Mouse (Mus musculus): ENCODE measurements around the gene Ephb1.

Ephb1 gene

DNA sequence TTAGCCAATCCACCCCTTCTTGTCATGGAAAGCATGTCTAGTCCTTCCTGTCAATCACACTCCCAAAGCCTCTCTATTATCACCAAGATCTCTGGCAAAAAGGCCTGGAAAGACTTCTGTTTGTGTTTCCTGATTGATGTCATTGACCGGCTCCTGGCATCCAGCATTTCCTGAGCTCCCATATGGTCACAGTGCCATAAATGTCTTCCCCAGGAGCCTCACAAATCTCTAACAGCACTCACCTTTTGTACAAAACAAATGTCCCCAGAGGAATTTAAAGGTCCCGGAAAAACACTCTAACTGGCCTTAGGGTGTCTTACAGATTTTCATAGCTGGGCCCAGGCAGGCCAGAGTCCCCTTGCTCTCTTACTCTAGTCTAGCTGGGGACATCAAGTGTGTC, 112.9 kb downstream of the Ephb1 start:
- no peak for DNase-seq

DNA sequence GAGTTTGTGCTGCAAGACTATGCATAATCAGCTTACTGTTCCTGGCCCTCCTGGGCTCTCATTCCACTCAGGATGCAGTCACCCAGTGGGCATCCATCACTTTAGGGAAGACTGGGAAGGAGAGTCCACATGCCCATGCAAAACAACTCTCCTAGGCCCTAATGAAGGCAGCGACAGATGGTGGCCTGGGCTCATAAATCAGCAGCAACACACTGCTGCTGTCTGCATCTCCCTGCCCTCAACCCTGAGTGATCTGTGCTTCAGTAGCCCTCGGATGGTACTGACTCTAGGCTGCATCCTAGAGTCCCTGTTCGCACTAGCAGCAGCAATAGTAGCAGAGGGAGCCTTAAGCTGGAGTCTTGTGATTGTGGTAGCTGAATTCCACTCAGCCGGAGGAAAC, 114.3 kb downstream of the Ephb1 start:
- no peak for DNase-seq

DNA sequence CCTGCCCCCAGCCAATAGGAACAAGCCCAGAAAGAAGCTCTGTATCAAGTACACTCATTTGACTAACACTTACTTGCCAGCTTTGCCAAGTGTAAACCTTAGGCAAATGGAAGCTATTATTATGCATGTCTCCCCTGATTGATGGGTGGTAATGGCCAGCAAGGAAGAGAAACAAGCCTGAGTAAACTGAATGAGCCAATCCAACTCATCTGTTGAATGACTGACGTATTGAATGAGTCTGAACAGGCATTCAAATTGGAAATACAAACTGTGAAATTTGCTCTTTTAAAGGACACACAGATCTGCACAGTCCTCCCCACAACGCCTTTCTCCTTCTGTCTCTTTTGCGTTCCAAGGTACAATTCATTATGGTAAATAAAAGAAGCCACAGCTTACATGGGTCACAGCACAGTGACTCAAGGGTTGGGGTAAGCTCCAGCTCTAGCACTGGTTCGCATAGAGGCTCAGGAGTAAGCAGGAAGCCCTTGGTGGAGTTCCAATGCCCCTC, 119.0 kb downstream of the Ephb1 start:
- DNase-seq = no peak

DNA sequence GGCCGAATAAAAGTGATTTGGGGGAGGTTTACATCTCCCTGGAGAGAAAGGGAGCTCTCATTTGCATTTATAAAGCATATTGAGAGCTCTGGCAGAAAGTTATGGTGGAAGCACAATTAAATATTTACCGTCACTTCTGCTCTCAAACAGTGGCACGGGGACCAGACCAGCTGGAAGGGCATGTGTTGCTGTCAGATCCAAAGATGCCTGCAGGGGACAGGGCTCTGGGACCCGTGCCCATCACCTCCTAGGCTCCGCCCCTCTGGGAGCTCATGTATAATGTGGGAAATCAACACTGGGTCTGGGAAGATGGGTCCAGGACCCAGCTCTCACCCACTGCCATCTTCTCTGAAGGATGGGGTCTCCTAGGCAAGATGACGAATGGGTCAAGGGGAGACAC, 123.2 kb downstream of the Ephb1 start:
- peak; percentile 31 for DNase-seq

DNA sequence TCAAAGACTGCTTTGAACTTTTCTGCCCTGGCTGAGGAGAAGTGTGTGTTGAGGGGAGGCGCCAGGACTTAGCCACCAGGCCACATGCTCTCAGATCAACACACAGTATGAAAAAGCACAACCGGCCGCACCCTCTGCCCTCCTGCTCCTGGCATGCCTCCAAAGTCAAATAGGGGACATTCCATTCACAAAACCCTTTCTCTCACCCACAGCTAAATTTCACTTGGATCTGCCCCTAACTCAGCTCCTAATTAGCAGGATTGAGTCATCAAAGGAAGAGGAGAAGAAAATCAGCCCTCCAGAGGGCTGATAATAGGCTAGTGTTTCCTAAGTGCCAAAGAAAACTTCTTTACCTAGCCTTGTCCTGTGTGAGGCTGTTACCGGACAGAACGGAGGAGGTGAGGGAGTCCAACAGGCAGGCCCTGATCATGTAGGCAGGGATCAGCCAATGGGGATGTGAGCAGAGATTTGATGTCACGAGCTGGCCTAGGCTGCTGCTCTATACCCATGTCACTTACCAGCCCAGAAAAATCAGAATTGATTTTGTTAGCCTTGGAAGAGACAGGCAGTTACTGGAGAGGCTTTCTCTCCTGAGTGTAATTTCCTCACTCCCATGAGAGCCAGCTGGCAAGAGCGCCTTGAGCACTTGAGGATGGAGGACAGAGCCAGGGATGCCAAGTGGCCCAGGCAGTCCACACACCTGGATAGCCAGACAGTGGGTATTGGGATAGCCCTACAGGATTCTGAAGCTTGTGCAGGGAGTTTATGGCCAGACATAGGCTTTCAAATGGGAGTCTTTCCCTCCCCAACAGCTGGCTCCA, 137.5 kb downstream of the Ephb1 start:
- DNase-seq = peak; percentile 36

DNA sequence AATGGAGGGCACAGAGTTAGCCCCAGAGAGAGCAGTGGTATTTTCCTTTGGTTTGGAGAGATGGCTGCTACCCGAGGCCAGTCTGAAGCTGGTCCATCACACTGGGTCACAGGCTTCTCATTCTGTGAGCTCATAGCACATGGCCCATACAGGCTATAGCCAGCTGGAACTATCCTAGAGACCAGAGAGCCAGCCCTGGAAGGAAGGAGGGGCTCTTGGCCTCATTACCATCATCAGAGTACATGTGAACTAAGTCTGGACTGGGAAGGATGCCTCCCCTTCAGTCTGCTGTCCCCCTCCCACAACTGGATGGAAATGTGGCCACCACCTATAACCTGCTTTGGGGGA, 142.5 kb downstream of the Ephb1 start:
- no peak for DNase-seq

DNA sequence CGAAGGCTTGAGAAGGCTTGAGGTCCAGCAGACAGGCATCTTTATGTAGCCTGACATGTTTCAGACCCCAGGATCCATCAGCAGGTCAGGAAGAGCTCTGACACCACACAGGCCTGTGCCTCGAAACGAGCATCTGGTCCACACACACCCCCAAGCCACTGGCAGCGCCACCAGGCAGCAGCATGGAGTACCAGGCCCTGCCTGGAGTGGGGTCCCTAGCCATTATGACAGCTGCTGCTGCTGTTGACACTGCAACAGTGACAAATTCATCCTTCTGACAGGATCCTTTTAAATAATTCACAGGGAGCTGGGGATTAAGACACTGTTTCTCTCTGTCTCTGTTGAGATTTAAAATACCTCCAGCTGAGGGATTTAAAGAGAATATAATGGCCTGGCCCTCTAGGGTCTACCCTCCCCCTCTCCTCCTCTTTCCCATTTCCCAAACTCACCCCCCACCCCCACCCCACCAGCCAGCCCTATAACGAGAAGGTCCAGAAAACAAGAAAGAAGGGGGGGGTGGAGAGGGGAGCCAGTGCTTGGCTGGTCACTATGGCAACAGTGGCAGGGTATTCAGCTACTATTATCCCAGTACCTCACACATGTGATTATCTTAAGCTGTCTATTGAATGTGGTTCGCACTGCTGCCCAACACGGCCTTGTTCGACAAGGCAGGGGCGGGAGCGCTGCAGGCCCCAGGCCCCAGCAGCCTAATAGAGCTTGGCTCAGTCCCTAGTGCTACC, 143.0 kb downstream of the Ephb1 start:
- peak; percentile 90 for DNase-seq

DNA sequence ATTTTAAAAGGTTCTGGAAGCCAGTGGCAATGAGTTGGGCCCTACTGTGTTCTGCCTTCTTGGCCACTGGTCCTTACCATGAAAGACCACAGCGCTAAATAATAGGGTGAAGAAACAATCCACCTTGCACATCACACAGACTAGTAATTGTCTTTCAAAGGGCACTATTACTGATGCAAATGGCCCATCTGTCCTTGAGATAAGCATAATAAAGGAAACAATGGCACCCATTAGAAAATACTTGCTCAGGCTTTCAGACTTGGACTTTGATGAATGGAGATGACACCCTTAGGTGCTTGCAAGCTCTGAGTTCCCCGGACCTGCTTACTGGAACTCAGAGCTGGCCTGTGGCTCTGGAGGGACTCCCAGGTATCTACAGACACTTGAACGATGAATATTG, 149.0 kb downstream of the Ephb1 start:
- no peak for DNase-seq

DNA sequence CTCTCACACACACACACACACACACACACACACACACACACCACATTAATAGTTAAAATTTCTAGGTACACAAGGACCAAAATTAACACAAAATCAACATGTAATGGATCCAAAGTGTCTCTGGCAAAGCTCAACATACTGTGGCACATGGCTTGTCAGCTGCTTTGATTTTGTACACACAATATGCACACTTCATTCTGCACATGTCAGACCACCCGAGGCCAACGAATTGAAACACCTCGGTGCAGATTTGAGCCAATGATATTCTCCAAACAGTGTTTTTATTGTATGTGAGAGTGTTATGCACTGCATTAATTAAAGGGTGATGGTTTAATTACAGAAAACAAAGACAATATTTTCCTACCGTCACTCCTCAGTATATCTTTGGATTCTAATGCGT, 152.6 kb downstream of the Ephb1 start:
- DNase-seq = no peak

DNA sequence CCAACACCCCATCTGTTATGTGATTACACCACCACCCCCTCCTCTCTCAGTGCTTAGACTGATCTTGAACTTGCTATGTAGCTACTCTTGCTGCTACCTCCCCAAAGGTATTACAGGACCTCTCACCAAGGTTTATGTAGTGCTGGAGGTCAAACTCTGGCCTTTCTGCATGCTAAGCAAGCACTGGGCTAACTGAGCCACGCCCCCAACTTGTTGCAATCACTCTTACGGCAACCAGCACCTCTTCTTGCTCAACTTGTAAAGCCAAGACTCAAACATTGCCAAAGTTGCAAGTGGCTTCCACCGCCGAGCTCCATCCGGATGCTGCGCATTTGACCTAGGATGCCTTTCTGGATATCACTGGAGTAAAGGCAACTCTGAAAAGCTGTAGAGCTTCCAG, 157.6 kb downstream of the Ephb1 start:
- DNase-seq = no peak

DNA sequence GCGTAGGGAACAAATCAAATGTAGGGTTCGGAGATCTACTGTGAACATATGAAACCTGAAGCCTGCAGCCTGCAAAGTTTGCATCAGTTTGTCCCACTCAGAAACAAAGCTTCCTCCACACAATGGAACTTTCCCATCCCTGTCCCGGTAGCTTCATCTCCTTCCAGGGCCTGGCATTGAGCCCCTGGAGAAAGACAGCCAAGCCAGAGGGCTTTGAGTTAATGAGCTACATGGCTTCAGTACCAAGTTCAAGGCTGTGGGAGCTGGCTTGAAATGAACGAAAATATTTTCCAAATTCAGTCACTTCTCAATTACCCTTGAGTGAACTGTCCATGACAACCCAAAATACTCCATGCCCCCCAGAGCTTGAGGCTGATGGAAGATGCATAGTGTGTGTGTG, 160.4 kb downstream of the Ephb1 start:
- DNase-seq = no peak

DNA sequence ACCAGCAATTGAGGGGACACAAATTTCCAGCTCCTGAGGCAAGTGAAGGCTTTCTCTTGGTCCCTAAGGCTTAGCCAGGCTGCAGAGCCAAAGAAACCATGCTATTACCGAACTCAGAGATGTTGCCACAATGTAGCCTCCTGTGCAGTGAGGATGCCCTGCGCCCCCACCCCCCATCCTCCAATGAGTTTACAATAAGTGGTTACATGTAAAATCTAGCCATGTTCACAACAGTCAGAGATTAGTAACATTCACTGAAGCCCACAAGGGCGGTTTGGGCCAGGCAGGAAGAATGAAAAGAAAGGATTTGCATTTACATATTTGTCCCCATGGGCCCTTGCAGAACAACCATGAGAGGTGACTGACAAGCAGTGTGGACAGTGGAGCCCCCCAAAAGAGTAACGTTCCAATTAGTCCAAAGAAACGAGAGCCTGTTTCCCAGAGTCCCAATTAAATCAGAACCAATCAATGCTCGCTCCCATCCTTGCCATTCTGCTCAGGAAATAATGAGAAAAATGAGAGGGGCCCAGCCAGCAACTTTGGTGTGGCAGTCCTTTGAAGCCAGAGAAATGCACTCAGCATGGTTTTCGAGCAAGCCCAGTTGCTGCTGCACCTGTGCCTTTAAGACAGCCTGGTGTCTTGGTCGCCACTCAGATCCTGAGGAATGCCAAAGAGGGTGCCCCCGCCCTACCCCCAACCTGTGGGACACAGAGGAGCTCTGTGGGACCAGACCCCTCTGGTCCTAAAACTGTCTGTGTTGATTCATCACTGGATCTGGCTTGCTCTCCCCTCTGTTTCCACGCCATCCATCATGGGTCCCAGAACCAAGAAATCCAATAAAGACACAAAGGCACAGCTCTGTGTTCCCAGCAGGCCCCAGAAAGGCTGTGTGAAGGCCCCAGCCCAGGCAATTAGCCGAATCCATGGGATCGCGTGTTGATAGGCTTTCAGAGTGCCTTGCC, 161.5 kb downstream of the Ephb1 start:
- DNase-seq = peak; percentile 87

DNA sequence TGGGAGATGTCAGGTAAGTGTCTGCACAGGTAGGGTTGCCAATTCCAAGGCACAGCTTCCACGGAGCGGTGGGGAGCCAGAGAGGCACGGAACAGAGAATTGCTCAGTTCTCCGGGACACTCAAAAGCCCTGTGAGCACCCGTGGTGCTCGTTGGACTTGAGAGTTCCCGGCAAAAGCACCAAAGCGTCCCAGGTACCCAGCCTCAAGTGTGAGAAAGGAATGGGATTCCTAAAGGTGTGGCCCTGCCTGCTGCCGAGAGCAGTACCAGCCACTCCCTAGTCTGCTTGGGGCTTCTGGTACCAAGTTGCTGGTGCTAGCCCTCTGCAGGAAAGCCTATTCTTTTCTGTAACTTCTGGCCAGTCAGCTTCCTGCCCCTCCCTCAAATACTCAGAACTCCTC, 164.4 kb downstream of the Ephb1 start:
- no peak for DNase-seq

DNA sequence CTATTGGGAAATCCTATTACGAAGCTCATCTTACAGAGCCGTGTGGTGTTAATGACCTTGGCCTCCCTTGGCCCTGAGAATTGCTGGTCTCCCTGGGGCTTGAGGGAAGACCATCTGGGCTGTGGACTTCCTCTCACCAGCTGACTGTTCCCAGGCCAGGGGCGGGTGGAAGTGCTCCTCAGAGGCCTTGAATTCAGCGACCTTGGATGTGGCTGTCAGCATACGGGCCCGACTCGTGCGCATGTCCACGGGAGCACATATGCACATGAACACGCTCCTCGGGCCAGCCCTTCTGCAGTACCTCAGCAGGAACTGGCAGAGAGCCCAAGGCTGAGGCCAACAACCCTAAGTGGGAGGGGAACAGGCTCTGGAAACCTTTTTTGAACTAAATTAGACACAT, 165.1 kb downstream of the Ephb1 start:
- DNase-seq = peak; percentile 81

DNA sequence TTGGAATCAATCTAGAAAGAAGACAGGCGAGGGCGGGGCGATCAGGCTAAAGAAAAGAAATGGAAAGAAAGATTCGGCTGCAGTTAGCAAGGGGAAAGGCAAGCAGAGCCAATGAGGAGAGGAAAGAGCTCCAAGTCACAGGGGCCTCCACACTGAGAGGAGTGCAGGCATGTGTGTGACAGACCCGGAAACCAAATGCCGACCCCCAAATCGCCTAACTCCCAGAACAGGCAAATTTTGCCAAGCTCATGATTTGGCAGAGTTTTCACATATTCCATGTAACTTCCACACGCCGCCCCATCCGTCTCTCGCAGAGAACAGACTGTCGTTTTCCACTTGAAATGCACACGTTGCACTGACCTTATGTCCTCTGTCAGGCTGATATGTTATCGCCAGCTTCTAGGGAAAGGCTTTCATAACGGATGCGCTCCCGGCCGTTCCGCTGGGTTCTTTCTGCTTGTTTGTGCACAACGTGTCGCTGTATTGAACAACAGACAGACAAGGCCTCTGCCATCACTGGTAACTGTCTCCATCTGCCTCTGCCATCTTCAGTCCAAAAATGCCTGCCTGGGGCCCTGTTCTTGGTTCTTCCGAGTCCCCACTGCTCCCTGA, 170.7 kb downstream of the Ephb1 start:
- peak; percentile 57 for DNase-seq

DNA sequence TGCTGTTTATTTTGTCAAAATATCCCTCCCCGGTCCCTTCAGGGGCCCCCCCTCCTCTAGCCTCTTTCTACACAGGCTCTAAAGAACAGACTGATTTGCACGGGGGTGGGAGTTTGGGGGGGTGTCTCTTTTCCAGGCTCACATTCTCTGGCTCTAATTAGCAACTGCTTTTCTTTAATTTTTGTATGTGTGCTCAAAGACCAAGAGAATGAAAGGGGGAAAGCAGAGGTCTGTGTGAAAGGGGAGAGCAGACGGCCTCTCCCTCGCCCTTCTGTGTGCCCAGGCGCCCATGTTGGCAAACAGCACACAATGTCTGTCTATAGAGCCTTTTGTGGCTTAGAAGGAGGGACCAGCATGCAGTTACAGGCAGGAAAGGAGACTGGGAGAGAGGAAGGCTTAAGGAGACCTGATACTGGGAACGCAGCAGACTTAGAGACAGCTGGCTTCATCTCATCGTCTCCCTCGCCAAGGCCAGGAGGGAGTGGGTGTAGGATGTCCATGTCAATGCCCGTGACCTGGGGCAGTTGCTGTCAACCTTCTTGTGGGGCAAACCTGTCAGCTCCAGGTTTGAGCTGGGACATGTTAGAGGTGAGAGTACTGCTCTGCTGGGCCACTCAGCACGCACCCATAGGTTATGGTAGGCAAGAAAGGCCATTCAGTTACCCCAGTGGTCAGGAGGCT, 172.5 kb downstream of the Ephb1 start:
- DNase-seq = peak; percentile 74

DNA sequence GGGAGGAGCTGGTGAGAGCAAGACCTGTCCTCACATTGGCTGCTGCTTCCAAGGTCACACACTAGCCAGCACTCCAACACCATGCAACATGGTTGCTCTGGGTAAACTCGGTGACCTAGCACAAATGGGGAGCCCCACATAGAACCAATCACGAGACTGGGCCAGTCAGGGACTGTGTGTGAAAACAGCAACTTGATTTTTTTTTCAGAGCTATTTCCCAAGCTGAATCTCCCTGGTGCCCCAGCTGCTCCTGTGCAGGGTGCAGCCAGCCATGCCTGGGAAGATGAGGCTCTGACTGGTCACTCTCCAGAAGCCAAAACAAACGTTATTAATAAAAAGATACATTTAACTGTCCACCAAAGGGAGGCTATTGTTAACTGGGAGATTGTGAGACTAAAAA, 173.2 kb downstream of the Ephb1 start:
- peak; percentile 82 for DNase-seq

DNA sequence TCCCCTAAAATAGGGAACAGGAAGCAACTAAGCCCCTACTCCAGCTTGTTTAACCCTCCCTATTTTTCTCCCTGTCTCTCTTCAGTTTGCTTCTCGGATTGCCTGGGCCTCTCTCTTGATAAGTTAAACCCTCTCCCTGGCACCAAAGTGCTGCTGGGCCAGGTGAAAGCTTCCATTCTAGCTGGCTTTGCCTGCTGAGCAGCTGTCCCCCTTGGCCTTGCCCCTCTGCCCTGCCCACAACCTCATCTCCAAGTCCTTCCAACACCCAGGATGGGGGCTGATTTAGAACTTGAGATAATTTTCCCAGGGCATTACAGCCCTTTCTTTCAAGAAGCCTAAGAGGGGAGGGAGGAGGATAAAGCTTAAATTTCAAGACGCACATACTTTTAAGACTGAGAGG, 174.0 kb downstream of the Ephb1 start:
- DNase-seq = no peak

DNA sequence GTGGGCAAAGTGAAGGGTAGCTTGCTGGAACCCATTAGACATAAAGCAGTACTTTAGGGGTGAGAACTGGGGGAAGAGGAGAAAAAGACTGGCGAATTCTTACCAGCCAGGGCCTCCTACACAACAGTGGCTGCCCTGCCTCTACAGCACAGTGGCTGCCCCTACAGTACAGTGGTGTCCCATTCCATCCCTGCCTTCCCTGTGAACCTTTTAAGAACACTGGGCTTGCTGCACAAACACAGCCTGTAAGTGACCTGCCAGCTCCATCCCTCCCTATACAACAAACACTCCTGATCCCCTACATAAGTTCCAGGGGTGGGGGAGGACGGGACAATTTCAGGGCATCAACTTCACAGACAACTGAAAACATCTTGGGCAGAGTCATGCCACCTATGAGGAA, 174.4 kb downstream of the Ephb1 start:
- DNase-seq = no peak

DNA sequence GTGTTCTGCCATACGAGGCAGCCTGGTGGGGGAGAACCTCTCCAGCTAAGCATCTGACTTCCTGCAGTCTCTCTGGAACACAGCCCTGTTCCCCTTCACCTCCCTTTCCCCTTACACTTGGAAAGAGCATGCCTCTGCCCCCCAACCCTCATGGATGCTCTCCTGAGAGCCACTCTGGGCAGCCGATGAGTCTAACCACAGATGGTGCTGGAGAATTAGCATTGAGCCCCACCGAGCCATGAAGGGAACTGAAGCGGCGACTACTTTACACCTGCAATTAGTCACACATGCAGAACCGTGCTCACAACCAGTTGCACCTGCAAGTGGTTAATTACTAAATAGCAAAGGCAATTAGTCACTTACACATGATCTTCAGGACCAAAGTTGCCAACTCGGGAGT, 184.8 kb downstream of the Ephb1 start:
- no peak for DNase-seq

DNA sequence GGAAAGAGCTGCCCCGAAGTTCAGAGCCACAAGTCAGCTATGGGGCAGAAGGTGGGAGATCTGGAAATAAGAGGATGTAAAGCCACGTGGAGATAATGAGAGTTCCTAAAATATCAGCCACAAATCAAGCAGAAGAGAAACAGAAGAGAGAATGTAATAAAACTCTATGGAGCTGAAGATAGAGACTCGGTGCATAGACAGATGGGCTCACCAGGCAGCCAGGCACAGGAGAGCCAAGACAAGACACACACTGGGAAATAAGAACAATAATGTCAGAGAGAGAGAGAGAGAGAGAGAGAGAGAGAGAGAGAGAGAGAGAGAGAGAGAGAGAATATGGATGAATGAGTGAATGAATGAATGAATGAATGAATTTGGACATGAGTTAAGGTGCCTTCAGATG, 198.6 kb downstream of the Ephb1 start:
- DNase-seq = no peak

DNA sequence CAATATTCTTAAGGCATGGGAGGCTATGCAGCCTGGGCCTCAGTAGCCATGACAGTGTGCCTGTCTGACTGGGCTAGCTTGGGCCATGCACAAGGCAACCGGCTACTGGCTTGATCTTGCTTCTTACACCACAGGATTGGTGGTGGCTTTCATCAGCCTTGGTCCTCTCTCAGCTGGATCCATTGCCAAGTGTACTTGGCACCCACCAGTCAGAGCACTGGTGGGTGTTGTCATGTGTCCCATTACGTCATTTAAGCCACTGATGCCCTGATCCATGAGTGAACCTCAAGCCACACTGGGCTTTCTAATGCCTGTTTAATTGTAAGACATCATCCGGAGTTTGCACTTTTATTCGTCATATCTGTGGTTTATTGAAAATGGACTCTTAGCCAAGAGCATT, 215.3 kb downstream of the Ephb1 start:
- DNase-seq = no peak
